Mouse (Mus musculus) liver, embryonic 14.5 days (tissue): ENCODE data around the gene Man1c1. TPM values are rescaled to one million over a fixed set of nuclear protein-coding genes. Genes with fewer than 3 reads are reported as not detected.

Experiments
- ATAC-seq: fragments of 200-750 bp; cut with Nextera tagmentation; 2 replicates; pipeline ENCODE4 v1.8.0; 2017; ENCODE audit warnings: moderate number of reproducible peaks, mild to moderate bottlenecking, moderate library complexity; ENCODE audit not compliant: insufficient read depth
- DNase-seq, 3 experiments: peaks; one replicate each; pipeline ENCODE4 v3.0.0-alpha.2; 2012 to 2013; ENCODE audit warnings: low read depth in 3 of 3, low spot score in 3 of 3
- H3K27ac ChIP-seq: fragments of 300-500 bp; sonication (generic); 2 replicates; pipeline ENCODE4 v1.5.1; 2014; ENCODE audit warnings: moderate library complexity, mild to moderate bottlenecking, control low read depth, inconsistent platforms
- H3K27me3 ChIP-seq: fragments of 300-500 bp; sonication (generic); 2 replicates; pipeline ENCODE4 v1.6.1; 2014; ENCODE audit warnings: mild to moderate bottlenecking, low read length, moderate library complexity; ENCODE audit not compliant: control insufficient read depth, insufficient read depth
- H3K36me3 ChIP-seq: fragments of 300-500 bp; sonication (generic); replicated peaks from 2 replicates; pipeline ENCODE4 v1.6.1; 2014; ENCODE audit warnings: low read depth; ENCODE audit not compliant: control insufficient read depth, insufficient read depth
- H3K4me1 ChIP-seq, 2 experiments: fragments of 200-500 bp in 1 of 2; fragments of 300-500 bp in 1 of 2; sonication (generic) in 1 of 2; replicated peaks; 2 replicates each; pipeline ENCODE4 v1.6.1; 2012 to 2014; ENCODE audit warnings: antibody characterized with exemption in 1 of 2, inconsistent platforms in 1 of 2, low read length in 1 of 2; ENCODE audit not compliant: control insufficient read depth in 2 of 2, insufficient read depth in 2 of 2
- H3K4me2 ChIP-seq: fragments of 300-500 bp; sonication (generic); 2 replicates; pipeline ENCODE4 v1.6.1; 2014; ENCODE audit warnings: low read depth, mild to moderate bottlenecking, control low read depth, moderate library complexity
- H3K4me3 ChIP-seq, 2 experiments: fragments of 200-500 bp in 1 of 2; fragments of 300-500 bp in 1 of 2; sonication (generic) in 1 of 2; 2 replicates each; pipeline ENCODE4 v1.5.1; 2012 to 2014; ENCODE audit warnings: low read depth in 2 of 2, low read length in 2 of 2, mild to moderate bottlenecking in 2 of 2, control low read depth in 1 of 2, inconsistent platforms in 1 of 2, moderate library complexity in 1 of 2; ENCODE audit not compliant: insufficient read depth in 1 of 2
- H3K9ac ChIP-seq: fragments of 300-500 bp; sonication (generic); replicated peaks from 2 replicates; pipeline ENCODE4 v1.6.1; 2014; ENCODE audit warnings: mild to moderate bottlenecking, control low read depth, moderate library complexity
- H3K9me3 ChIP-seq: fragments of 300-500 bp; sonication (generic); 2 replicates; pipeline ENCODE4 v1.6.1; 2016; ENCODE audit warnings: low read length, mixed read lengths; ENCODE audit not compliant: control insufficient read depth
- CTCF ChIP-seq: IDR thresholded peaks from 2 replicates; pipeline ENCODE4 v1.5.1; 2016; ENCODE audit warnings: antibody characterized with exemption, low read depth, control low read depth
- EP300 ChIP-seq: IDR thresholded peaks from 2 replicates; pipeline ENCODE4 v1.6.1; 2016; ENCODE audit warnings: antibody characterized with exemption, low read depth
- WGBS: fragments of 180-500 bp; shearing (Covaris S2); extraction: QIAGEN DNeasy Blood & Tissue Kit; methylation state at CpG from one replicate; pipeline ENCODE4 v1.1.7; 2014; ENCODE audit not compliant: insufficient replicate concordance; 5-methylcytosine and 5-hydroxymethylcytosine counted together
- polyA plus RNA-seq, 2 experiments: library from polyadenylated mRNA; depleted of rRNA in 1 of 2; stranded (reverse) in 1 of 2; unstranded in 1 of 2; fragments of >200 nt; fragmentation: Nextera tagmentation in 1 of 2; extraction: Ambion mirVana in 1 of 2; gene quantifications; 2 replicates each; pipeline versions ENCODE4 v1.2.1 to v1.2.3; 2012 to 2014

Gene Man1c1
- polyA plus RNA-seq, 2 experiments = 1.2 to 1.9 TPM

- H3K27me3 ChIP-seq = no peaks in the 10 kb centered on the region
- H3K36me3 ChIP-seq = no peaks in the 10 kb centered on the region
- TF ChIP-seq EP300 (no peak), CTCF (no peak)
- no peak for DNase-seq
- H3K4me2 ChIP-seq = no peak overlapping the region
- no peaks in the 10 kb centered on the region for H3K9me3 ChIP-seq
- no peak overlapping the region for H3K9ac ChIP-seq
- no peak overlapping the region for H3K27ac ChIP-seq
- 72% methylated on average over 7 of the region's 7 CpGs for WGBS
- no peak overlapping the region for H3K4me3 ChIP-seq
- H3K4me1 ChIP-seq = peaks cover 14 to 15% of the 10 kb centered on the region in 2 experiments
- no peak for ATAC-seq
Measured at GRCm38 (mm10) chr4:134736147-134736546, 32.1 kb upstream of the Man1c1 start.

GRCm38 (mm10) chr4:134734629-134735081 is 30.6 kb upstream of the Man1c1 start:
- Histone ChIP-seq H3K9ac (peak overlapping the region; percentile 14), H3K4me2 (peak overlapping the region; percentile 66), H3K9me3 (no peaks in the 10 kb centered on the region), H3K36me3 (no peaks in the 10 kb centered on the region), H3K4me1 (peaks cover 14 to 25% of the 10 kb centered on the region in 2 experiments), H3K27ac (peak overlapping the region; percentile 58), H3K4me3 (peak overlapping the region; percentile 35 to 43; a peak in 3 of 4 replicates), H3K27me3 (no peaks in the 10 kb centered on the region)
- TF ChIP-seq CTCF = no peak
- TF ChIP-seq EP300 = no peak
- WGBS = 14% methylated on average over 9 of the region's 9 CpGs
- ATAC-seq (peak; percentile 68), DNase-seq (peak in 1 of 3 experiments; percentile 55)

GRCm38 (mm10) chr4:134734038-134734628 is 30.0 kb upstream of the Man1c1 start:
- Histone ChIP-seq H3K4me1 (peaks cover 14 to 29% of the 10 kb centered on the region in 2 experiments), H3K27ac (peak overlapping the region; percentile 58), H3K27me3 (no peaks in the 10 kb centered on the region), H3K9me3 (no peaks in the 10 kb centered on the region), H3K4me3 (peak overlapping the region; percentile 35 to 43), H3K9ac (peak overlapping the region; percentile 14), H3K4me2 (peak overlapping the region; percentile 66), H3K36me3 (no peaks in the 10 kb centered on the region)
- peak; percentile 77 for ATAC-seq
- TF ChIP-seq EP300 (no peak), CTCF (no peak)
- WGBS = 2% methylated on average over 13 of the region's 13 CpGs
- peak in 1 of 3 experiments; percentile 54 for DNase-seq

- Histone ChIP-seq H3K9ac (no peak overlapping the region), H3K27ac (no peak overlapping the region), H3K4me3 (no peak overlapping the region), H3K9me3 (no peaks in the 10 kb centered on the region), H3K27me3 (no peaks in the 10 kb centered on the region), H3K36me3 (no peaks in the 10 kb centered on the region), H3K4me2 (no peak overlapping the region), H3K4me1 (peaks cover 14 to 29% of the 10 kb centered on the region in 2 experiments)
- TF ChIP-seq CTCF (no peak), EP300 (no peak)
- DNase-seq = no peak
- 65% methylated on average over 9 of the region's 9 CpGs for WGBS
- no peak for ATAC-seq
Measured at GRCm38 (mm10) chr4:134733371-134733770, 29.3 kb upstream of the Man1c1 start.

GRCm38 (mm10) chr4:134730106-134730505 is 26.0 kb upstream of the Man1c1 start:
- no peaks in the 10 kb centered on the region for H3K9me3 ChIP-seq
- ATAC-seq = no peak
- no peak for DNase-seq
- peaks cover 14 to 29% of the 10 kb centered on the region in 2 experiments for H3K4me1 ChIP-seq
- no peak overlapping the region for H3K27ac ChIP-seq
- H3K4me2 ChIP-seq = no peak overlapping the region
- TF ChIP-seq EP300 (no peak), CTCF (no peak)
- 5% methylated on average over 8 of the region's 8 CpGs for WGBS
- no peaks in the 10 kb centered on the region for H3K27me3 ChIP-seq
- H3K9ac ChIP-seq = no peak overlapping the region
- H3K36me3 ChIP-seq = no peaks in the 10 kb centered on the region
- H3K4me3 ChIP-seq = no peak overlapping the region
